Mouse (Mus musculus) neural tube, embryonic 12.5 days (tissue): Measurements from ENCODE around the gene Cenpa. TPM values are rescaled to one million over a fixed set of nuclear protein-coding genes. Genes with fewer than 3 reads are reported as not detected.

Source experiments
- ATAC-seq: fragments of 200-750 bp; cut with Nextera tagmentation; 2 replicates; pipeline ENCODE4 v1.8.0; 2017; ENCODE audit warnings: low read depth, mild to moderate bottlenecking, moderate TSS enrichment, moderate library complexity; ENCODE audit not compliant: low FRiP score
- H3K27ac ChIP-seq: fragments of 300-500 bp; sonication (generic); 2 replicates; pipeline ENCODE4 v1.5.1; 2016
- H3K27me3 ChIP-seq: fragments of 300-500 bp; sonication (generic); replicated peaks from 2 replicates; pipeline ENCODE4 v1.6.1; 2016; ENCODE audit warnings: mild to moderate bottlenecking
- H3K36me3 ChIP-seq: fragments of 300-500 bp; sonication (generic); 2 replicates; pipeline ENCODE4 v1.6.1; 2016; ENCODE audit warnings: mild to moderate bottlenecking
- H3K4me1 ChIP-seq: fragments of 300-500 bp; sonication (generic); 2 replicates; pipeline ENCODE4 v1.6.1; 2016
- H3K4me2 ChIP-seq: fragments of 300-500 bp; sonication (generic); replicated peaks from 2 replicates; pipeline ENCODE4 v1.6.1; 2016; ENCODE audit warnings: mild to moderate bottlenecking
- H3K4me3 ChIP-seq: fragments of 300-500 bp; sonication (generic); 2 replicates; pipeline ENCODE4 v1.5.1; 2016
- H3K9ac ChIP-seq: fragments of 300-500 bp; sonication (generic); 2 replicates; pipeline ENCODE4 v1.6.1; 2016; ENCODE audit warnings: mild to moderate bottlenecking
- H3K9me3 ChIP-seq: fragments of 300-500 bp; sonication (generic); 2 replicates; pipeline ENCODE4 v1.6.1; 2016; ENCODE audit warnings: mild to moderate bottlenecking
- WGBS: fragments of 180-500 bp; shearing (Covaris S2); methylation state at CpG from one replicate; pipeline ENCODE4 v1.1.7; 2016; 5-methylcytosine and 5-hydroxymethylcytosine counted together
- polyA plus RNA-seq: library from polyadenylated mRNA; unstranded; fragments of >200 nt; fragmentation: Nextera tagmentation; extraction: Ambion mirVana; gene quantifications from 2 replicates; pipeline ENCODE4 v1.2.1, GENCODE M21; 2016

Gene Cenpa
- polyA plus RNA-seq, 1 experiment from 2014 or later = 210 TPM

- Histone ChIP-seq H3K4me3 (no peak overlapping the region), H3K36me3 (no peaks in the 10 kb centered on the region), H3K27me3 (peaks cover 37% of the 10 kb centered on the region), H3K9ac (no peak overlapping the region), H3K4me2 (no peak overlapping the region), H3K27ac (no peak overlapping the region), H3K9me3 (no peaks in the 10 kb centered on the region), H3K4me1 (peaks cover 13% of the 10 kb centered on the region)
- ATAC-seq = no peak
- WGBS = 46% methylated on average over 4 of the region's 4 CpGs
Observed at GRCm38 (mm10) chr5:30624908-30625307, 41.7 kb upstream of the Cenpa start.

DNA sequence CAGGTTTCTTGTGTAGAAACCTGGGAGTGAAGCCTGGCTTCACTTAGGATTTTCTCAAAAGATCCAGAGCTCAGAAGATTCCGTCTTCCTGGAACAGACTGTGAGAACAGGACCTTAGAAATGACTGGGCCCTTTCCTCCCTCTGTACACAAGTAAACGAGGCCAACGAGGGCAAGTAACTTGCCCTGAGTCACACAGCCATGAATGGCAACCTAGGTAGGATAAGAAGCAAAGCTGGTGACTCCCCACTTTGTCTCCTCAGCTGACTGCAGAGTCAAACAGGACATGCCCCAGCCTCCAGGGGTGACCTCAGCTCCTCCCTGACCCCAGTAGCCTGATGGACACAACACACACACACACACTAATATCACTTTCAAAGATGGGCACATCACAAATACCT, 41.2 kb upstream of the Cenpa start:
- no peak for ATAC-seq
- Histone ChIP-seq H3K4me2 (no peak overlapping the region), H3K27me3 (peaks cover 37% of the 10 kb centered on the region), H3K4me3 (no peak overlapping the region), H3K27ac (no peak overlapping the region), H3K9ac (no peak overlapping the region), H3K36me3 (no peaks in the 10 kb centered on the region), H3K9me3 (no peaks in the 10 kb centered on the region), H3K4me1 (peaks cover 13% of the 10 kb centered on the region)
- WGBS = 72% methylated on average over 3 of the region's 3 CpGs

- H3K4me2 ChIP-seq = no peak overlapping the region
- no peak for ATAC-seq
- no peaks in the 10 kb centered on the region for H3K36me3 ChIP-seq
- no peaks in the 10 kb centered on the region for H3K9me3 ChIP-seq
- no peak overlapping the region for H3K9ac ChIP-seq
- H3K27ac ChIP-seq = no peak overlapping the region
- H3K4me1 ChIP-seq = peaks cover 13% of the 10 kb centered on the region
- peaks cover 26% of the 10 kb centered on the region for H3K27me3 ChIP-seq
- 80% methylated on average over 8 of the region's 8 CpGs for WGBS
- H3K4me3 ChIP-seq = no peak overlapping the region
Observed at GRCm38 (mm10) chr5:30626331-30627105, 40.1 kb upstream of the Cenpa start.

GRCm38 (mm10) chr5:30628511-30628910, 38.1 kb upstream of the Cenpa start:
- no peaks in the 10 kb centered on the region for H3K9me3 ChIP-seq
- no peak overlapping the region for H3K4me2 ChIP-seq
- no peak overlapping the region for H3K9ac ChIP-seq
- no peaks in the 10 kb centered on the region for H3K36me3 ChIP-seq
- H3K27ac ChIP-seq = no peak overlapping the region
- 85% methylated on average over 3 of the region's 3 CpGs for WGBS
- H3K4me3 ChIP-seq = no peak overlapping the region
- H3K4me1 ChIP-seq = no peaks in the 10 kb centered on the region
- H3K27me3 ChIP-seq = peaks cover 10% of the 10 kb centered on the region
- no peak for ATAC-seq

DNA sequence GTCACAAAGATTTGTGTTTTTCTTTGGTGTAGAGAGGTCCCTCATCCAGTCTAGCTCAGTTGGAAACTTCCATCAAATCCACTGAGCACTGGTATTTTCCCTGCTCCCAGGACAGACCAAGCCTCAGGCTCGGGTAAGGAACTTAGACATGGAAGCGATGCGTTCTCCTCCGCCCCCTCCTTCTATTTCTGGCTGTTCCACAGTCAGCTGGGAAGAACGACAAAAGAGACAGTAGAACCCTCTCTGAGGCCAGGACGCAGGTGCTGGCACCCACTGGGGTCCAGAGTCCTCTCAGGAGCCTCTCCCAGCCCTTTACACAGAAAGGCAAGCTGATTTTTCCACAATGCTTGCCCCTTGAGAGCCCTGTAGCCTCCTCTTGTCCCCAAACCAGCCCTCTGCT, 36.2 kb upstream of the Cenpa start:
- no peak overlapping the region for H3K4me2 ChIP-seq
- no peak overlapping the region for H3K27ac ChIP-seq
- H3K9ac ChIP-seq = no peak overlapping the region
- 84% methylated on average over 6 of the region's 6 CpGs for WGBS
- no peaks in the 10 kb centered on the region for H3K9me3 ChIP-seq
- no peak for ATAC-seq
- H3K4me1 ChIP-seq = no peaks in the 10 kb centered on the region
- H3K36me3 ChIP-seq = no peaks in the 10 kb centered on the region
- no peaks in the 10 kb centered on the region for H3K27me3 ChIP-seq
- no peak overlapping the region for H3K4me3 ChIP-seq

DNA sequence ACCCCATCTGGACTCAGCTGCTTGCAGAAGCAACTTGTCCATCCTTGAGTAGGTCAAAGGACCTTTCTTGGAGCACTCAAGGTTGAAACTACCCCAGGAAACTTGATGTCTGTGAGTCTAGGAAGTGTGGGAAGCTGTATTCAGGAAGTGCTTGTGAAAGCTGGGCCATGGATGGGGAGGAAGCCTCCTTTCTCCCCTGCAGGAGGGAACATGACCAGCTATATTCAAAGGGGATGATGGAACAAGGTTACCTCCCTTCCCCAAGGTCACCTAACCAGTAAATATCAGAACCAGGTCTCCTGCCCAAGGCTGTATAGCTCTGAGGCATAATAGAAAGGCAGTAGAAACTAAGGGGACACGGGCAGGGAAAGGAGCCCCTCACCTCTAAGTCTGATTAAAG, 34.4 kb upstream of the Cenpa start:
- H3K9ac ChIP-seq = no peak overlapping the region
- H3K36me3 ChIP-seq = no peaks in the 10 kb centered on the region
- H3K27me3 ChIP-seq = no peaks in the 10 kb centered on the region
- H3K4me3 ChIP-seq = no peak overlapping the region
- 69% methylated on average over 1 of the region's 1 CpGs for WGBS
- ATAC-seq = no peak
- no peak overlapping the region for H3K27ac ChIP-seq
- H3K4me2 ChIP-seq = no peak overlapping the region
- no peaks in the 10 kb centered on the region for H3K4me1 ChIP-seq
- no peaks in the 10 kb centered on the region for H3K9me3 ChIP-seq

- 54% methylated on average over 7 of the region's 7 CpGs for WGBS
- Histone ChIP-seq H3K27me3 (no peaks in the 10 kb centered on the region), H3K9me3 (no peaks in the 10 kb centered on the region), H3K36me3 (no peaks in the 10 kb centered on the region), H3K4me2 (no peak overlapping the region), H3K27ac (no peak overlapping the region), H3K9ac (no peak overlapping the region), H3K4me3 (no peak overlapping the region), H3K4me1 (no peaks in the 10 kb centered on the region)
- no peak for ATAC-seq
Observed at GRCm38 (mm10) chr5:30636994-30637393, 29.6 kb upstream of the Cenpa start.

GRCm38 (mm10) chr5:30638041-30638440, 28.5 kb upstream of the Cenpa start:
- Histone ChIP-seq H3K4me2 (no peak overlapping the region), H3K4me3 (no peak overlapping the region), H3K27ac (no peak overlapping the region), H3K9me3 (no peaks in the 10 kb centered on the region), H3K36me3 (no peaks in the 10 kb centered on the region), H3K9ac (no peak overlapping the region), H3K4me1 (no peaks in the 10 kb centered on the region), H3K27me3 (no peaks in the 10 kb centered on the region)
- ATAC-seq = no peak
- WGBS = 6% methylated on average over 6 of the region's 6 CpGs

DNA sequence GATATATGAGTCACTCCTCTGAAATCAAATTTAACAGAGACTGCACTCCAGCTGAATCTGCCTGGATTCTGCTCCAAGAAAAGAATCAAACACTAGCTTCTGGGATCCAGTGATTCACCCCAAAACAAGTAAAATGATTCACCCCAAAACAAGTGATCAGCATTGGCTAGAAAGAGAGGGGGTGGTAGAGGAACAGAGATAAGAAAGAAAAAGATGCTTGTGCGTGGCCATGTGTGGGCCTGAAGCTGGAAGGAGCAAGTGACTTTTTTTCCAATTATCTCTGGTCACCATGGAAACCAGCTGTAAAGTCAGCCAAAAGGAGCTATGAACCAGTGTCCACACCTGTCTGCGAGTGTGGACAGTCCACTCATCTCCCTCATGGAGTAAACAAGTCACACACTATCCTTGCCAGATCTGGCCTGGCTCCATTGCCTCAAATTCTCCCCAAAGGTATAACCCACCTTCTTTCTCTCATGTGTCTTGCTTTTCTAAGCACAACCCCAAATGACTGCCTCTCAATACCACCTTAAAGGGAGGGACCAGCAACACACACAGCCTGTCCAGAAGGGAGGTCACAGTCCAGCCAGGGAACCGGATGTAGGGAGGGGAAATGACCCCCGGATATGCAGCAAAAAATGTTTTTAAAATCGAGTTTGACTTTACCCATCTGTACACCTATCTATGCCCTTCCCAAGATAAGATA, 22.9 kb upstream of the Cenpa start:
- Histone ChIP-seq H3K9me3 (no peaks in the 10 kb centered on the region), H3K27me3 (no peaks in the 10 kb centered on the region), H3K27ac (no peak overlapping the region), H3K4me3 (no peak overlapping the region), H3K36me3 (no peaks in the 10 kb centered on the region), H3K9ac (no peak overlapping the region), H3K4me2 (no peak overlapping the region), H3K4me1 (peaks cover 10% of the 10 kb centered on the region)
- 58% methylated on average over 5 of the region's 5 CpGs for WGBS
- ATAC-seq = no peak

DNA sequence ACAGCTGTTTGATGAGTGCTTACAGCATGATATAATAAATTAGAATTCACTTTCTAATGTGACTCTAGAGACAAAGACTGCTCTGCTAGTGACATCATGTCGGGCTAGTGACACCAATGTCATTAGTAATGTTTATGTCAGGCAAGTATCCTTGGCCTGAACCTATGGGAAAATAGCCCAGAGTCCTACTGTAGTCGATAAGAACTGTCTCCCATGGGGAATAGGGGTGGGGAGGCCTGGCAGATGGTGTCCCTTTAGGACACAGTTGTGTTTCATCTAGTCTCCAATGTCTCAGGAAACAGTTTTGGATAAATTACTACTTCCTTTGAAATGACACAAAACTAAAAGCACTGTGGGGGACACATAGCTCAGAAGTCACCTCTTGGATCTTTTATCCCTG, 20.5 kb upstream of the Cenpa start:
- 69% methylated on average over 2 of the region's 2 CpGs for WGBS
- H3K4me2 ChIP-seq = no peak overlapping the region
- H3K4me1 ChIP-seq = peaks cover 15% of the 10 kb centered on the region
- peaks cover 1% of the 10 kb centered on the region; the same call in 1 of the 2 replicates for H3K36me3 ChIP-seq
- ATAC-seq = no peak
- H3K9ac ChIP-seq = no peak overlapping the region
- H3K4me3 ChIP-seq = no peak overlapping the region
- H3K9me3 ChIP-seq = no peaks in the 10 kb centered on the region
- no peak overlapping the region for H3K27ac ChIP-seq
- H3K27me3 ChIP-seq = no peaks in the 10 kb centered on the region

GRCm38 (mm10) chr5:30647396-30647795, 19.2 kb upstream of the Cenpa start:
- H3K9me3 ChIP-seq = no peaks in the 10 kb centered on the region
- H3K36me3 ChIP-seq = peaks cover 10% of the 10 kb centered on the region; the same call in 1 of the 2 replicates
- H3K4me1 ChIP-seq = peaks cover 15% of the 10 kb centered on the region
- no peak overlapping the region for H3K27ac ChIP-seq
- WGBS = 21% methylated on average over 9 of the region's 9 CpGs
- peak; percentile 25; the same call in 1 of the 2 replicates for ATAC-seq
- peak overlapping the region; percentile 84 for H3K4me3 ChIP-seq
- H3K9ac ChIP-seq = peak overlapping the region; percentile 77
- H3K4me2 ChIP-seq = peak overlapping the region; percentile 95
- H3K27me3 ChIP-seq = no peaks in the 10 kb centered on the region

GRCm38 (mm10) chr5:30647815-30648560, 18.6 kb upstream of the Cenpa start, which contains the start of gene Slc35f6:
Gene Slc35f6, plus strand, starts transcription at chr5:30647933.
- H3K36me3 ChIP-seq = peaks cover 14% of the 10 kb centered on the region; the same call in 1 of the 2 replicates
- no peaks in the 10 kb centered on the region for H3K9me3 ChIP-seq
- under 1% methylated on average over 38 of the region's 38 CpGs for whole genome bisulfite sequencing
- H3K27ac ChIP-seq = no peak within 1 kb of the TSS
- H3K4me1 ChIP-seq = peaks cover 15% of the 10 kb centered on the region
- peak; percentile 94 for ATAC-seq
- H3K9ac ChIP-seq = peak within 1 kb of the TSS; percentile 77
- H3K4me3 ChIP-seq = peak within 1 kb of the TSS; percentile 84
- H3K27me3 ChIP-seq = no peaks in the 10 kb centered on the region
- H3K4me2 ChIP-seq = peak within 1 kb of the TSS; percentile 95
